Mouse (Mus musculus) hindbrain, embryonic 16.5 days (tissue): ENCODE measurements at regions not wholly inside any gene's neighbourhood (a gene's known extent, or its start where the extent isn't known, plus 50 kb on each side); places are given as distances from the start of the nearest gene placed in this dataset.

ENCODE experiments used
- ATAC-seq: fragments of 200-750 bp; cut with Nextera tagmentation; 2 replicates; pipeline ENCODE4 v1.8.0; 2017; ENCODE audit warnings: moderate TSS enrichment, moderate library complexity
- H3K27ac ChIP-seq: fragments of 300-500 bp; sonication (generic); 2 replicates; pipeline ENCODE4 v1.5.1; 2014; ENCODE audit warnings: low read depth, mild to moderate bottlenecking, control low read depth, low read length, moderate library complexity
- H3K27me3 ChIP-seq: fragments of 300-500 bp; sonication (generic); replicated peaks from 2 replicates; pipeline ENCODE4 v1.6.1; 2014; ENCODE audit warnings: low read length; ENCODE audit not compliant: control insufficient read depth, insufficient read depth
- H3K36me3 ChIP-seq: fragments of 300-500 bp; sonication (generic); 2 replicates; pipeline ENCODE4 v1.6.1; 2014; ENCODE audit warnings: mild to moderate bottlenecking, low read length, moderate library complexity, mixed read lengths; ENCODE audit not compliant: control insufficient read depth, insufficient read depth
- H3K4me1 ChIP-seq: fragments of 300-500 bp; sonication (generic); 2 replicates; pipeline ENCODE4 v1.6.1; 2014; ENCODE audit warnings: low read depth, low read length; ENCODE audit not compliant: control insufficient read depth, insufficient read depth
- H3K4me2 ChIP-seq: fragments of 300-500 bp; sonication (generic); 2 replicates; pipeline ENCODE4 v1.6.1; 2014; ENCODE audit warnings: mild to moderate bottlenecking, low read length, control low read depth, moderate library complexity
- H3K4me3 ChIP-seq: fragments of 300-500 bp; sonication (generic); 2 replicates; pipeline ENCODE4 v1.5.1; 2014; ENCODE audit warnings: mild to moderate bottlenecking, low read length, control low read depth, moderate library complexity
- H3K9ac ChIP-seq: fragments of 300-500 bp; sonication (generic); 2 replicates; pipeline ENCODE4 v1.6.1; 2014; ENCODE audit warnings: low read depth, mild to moderate bottlenecking, control low read depth, low read length, moderate library complexity
- H3K9me3 ChIP-seq: fragments of 300-500 bp; sonication (generic); 2 replicates; pipeline ENCODE4 v1.6.1; 2014; ENCODE audit warnings: mild to moderate bottlenecking, low read length, moderate library complexity; ENCODE audit not compliant: control insufficient read depth
- WGBS: fragments of 180-500 bp; shearing (Covaris S2); extraction: QIAGEN DNeasy Blood & Tissue Kit; methylation state at CpG from one replicate; pipeline ENCODE4 v1.1.7; 2014; 5-methylcytosine and 5-hydroxymethylcytosine counted together

DNA sequence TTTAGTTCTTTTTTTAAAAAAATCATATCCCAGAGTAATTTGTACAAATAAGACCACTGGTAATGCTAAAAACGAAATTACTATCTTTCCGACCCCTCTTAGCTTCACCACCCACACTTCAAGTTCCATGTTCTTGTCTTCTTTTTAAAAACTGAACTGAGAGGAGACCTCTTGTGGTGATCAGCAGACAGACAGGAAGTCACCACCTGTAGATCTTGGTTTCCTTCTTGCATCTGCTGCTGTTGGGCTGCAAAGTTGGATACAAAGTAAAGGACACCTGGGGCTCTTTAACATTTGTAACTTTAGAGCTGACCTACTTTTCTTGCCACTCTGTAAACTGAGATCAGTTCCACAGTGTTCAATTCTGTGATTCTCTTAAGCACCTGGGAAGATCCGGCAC is 216.4 kb downstream of the Cog6 start:
- Histone ChIP-seq H3K4me3 (no peak overlapping the region), H3K9ac (no peak overlapping the region), H3K27me3 (no peaks in the 10 kb centered on the region), H3K4me1 (no peaks in the 10 kb centered on the region), H3K9me3 (no peaks in the 10 kb centered on the region), H3K27ac (no peak overlapping the region), H3K36me3 (no peaks in the 10 kb centered on the region), H3K4me2 (no peak overlapping the region)
- ATAC-seq = no peak
- WGBS = 86% methylated on average over 3 of the region's 3 CpGs

DNA sequence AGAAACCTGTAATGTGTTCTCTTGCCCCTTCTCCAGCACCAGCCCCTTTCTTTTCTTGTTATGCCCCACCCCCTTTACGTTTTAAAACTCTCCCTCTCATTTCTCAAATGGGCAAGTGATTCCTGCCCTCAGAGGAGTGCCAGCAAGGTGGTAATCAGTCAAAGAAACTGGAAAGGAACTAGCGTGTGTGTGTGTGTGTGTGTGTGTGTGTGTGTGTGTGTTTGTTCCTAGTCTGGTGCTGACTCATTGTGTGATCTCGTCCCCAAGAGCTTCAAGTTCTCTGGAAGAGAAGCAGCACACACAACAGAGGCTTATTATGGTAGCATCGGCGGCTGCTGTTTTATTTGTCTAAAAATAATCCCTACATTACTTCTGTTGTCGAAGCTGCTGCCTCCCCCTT is 219.2 kb downstream of the Cog6 start:
- Histone ChIP-seq H3K4me2 (no peak overlapping the region), H3K4me1 (no peaks in the 10 kb centered on the region), H3K9me3 (no peaks in the 10 kb centered on the region), H3K27ac (no peak overlapping the region), H3K36me3 (no peaks in the 10 kb centered on the region), H3K9ac (no peak overlapping the region), H3K27me3 (no peaks in the 10 kb centered on the region), H3K4me3 (no peak overlapping the region)
- ATAC-seq = no peak
- WGBS = 50% methylated on average over 6 of the region's 6 CpGs

DNA sequence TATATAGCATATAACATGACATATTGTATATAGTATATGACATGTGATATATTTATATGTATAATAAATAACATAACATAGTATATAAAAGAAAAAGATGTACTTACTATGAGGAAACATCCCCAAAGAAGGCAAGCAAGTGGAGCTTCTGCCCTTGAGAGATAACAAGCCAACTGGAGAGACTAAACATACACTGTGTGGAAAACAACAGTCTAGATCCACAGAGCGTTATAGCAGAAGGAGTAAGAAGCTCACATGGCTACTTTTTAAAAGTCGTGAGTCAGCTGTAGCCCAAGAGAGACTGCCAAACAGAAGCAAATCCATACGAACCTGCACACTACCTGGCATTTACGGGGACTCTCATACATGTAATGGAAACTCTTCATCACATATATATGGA is 219.9 kb downstream of the Cog6 start:
- Histone ChIP-seq H3K27ac (no peak overlapping the region), H3K4me3 (no peak overlapping the region), H3K9ac (no peak overlapping the region), H3K36me3 (no peaks in the 10 kb centered on the region), H3K4me2 (no peak overlapping the region), H3K4me1 (no peaks in the 10 kb centered on the region), H3K27me3 (no peaks in the 10 kb centered on the region), H3K9me3 (no peaks in the 10 kb centered on the region)
- WGBS = 90% methylated on average over 4 of the region's 4 CpGs
- no peak for ATAC-seq

DNA sequence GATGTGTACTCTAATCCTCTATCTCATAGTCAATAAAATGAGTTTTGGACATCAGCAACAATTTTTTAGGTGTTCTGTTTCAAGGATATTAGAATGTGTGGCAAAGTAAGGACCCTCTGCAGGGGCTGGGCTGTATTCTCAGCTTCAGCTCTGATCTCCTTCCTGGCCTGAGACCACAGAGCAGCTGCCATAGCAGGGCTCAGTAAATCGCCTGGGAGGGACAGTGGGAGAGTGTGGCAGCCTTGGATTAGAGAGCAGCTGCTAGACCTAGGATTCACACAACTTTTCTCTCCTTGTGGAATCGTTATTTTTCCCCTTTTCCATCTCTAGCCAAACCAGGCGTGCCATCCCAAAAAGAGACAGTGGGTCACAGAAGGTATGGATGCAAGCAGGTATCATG is 222.8 kb downstream of the Cog6 start:
- no peaks in the 10 kb centered on the region for H3K4me1 ChIP-seq

GRCm38 (mm10) chr3:52792801-52793200 is 224.2 kb downstream of the Cog6 start:
- no peaks in the 10 kb centered on the region for H3K36me3 ChIP-seq
- H3K4me1 ChIP-seq = no peaks in the 10 kb centered on the region
- no peak overlapping the region for H3K9ac ChIP-seq
- WGBS = 89% methylated on average over 3 of the region's 3 CpGs
- H3K27me3 ChIP-seq = no peaks in the 10 kb centered on the region; the same call in 1 of the 2 replicates
- no peak for ATAC-seq
- H3K4me3 ChIP-seq = no peak overlapping the region
- no peak overlapping the region for H3K27ac ChIP-seq
- H3K9me3 ChIP-seq = no peaks in the 10 kb centered on the region
- no peak overlapping the region for H3K4me2 ChIP-seq

More for the DNA sequence above, 222.8 kb downstream of the Cog6 start:
- H3K36me3 ChIP-seq = no peaks in the 10 kb centered on the region
- H3K9me3 ChIP-seq = no peaks in the 10 kb centered on the region
- H3K27me3 ChIP-seq = no peaks in the 10 kb centered on the region; the same call in 1 of the 2 replicates
- H3K9ac ChIP-seq = no peak overlapping the region
- no peak for ATAC-seq
- WGBS = 90% methylated on average over 3 of the region's 3 CpGs
- H3K4me3 ChIP-seq = no peak overlapping the region
- H3K4me2 ChIP-seq = no peak overlapping the region
- no peak overlapping the region for H3K27ac ChIP-seq

- Histone ChIP-seq H3K9me3 (no peaks in the 10 kb centered on the region), H3K27me3 (no peaks in the 10 kb centered on the region; the same call in 1 of the 2 replicates), H3K4me1 (no peaks in the 10 kb centered on the region), H3K4me3 (no peak overlapping the region), H3K27ac (no peak overlapping the region), H3K9ac (no peak overlapping the region), H3K36me3 (no peaks in the 10 kb centered on the region), H3K4me2 (no peak overlapping the region)
- no peak for ATAC-seq
- WGBS = 42% methylated on average over 5 of the region's 5 CpGs
Measured at GRCm38 (mm10) chr3:52792121-52792520, 224.9 kb downstream of the Cog6 start.

- no peak overlapping the region for H3K4me3 ChIP-seq
- no peak overlapping the region for H3K27ac ChIP-seq
- no peaks in the 10 kb centered on the region for H3K4me1 ChIP-seq
- H3K36me3 ChIP-seq = no peaks in the 10 kb centered on the region
- ATAC-seq = no peak
- H3K27me3 ChIP-seq = no peaks in the 10 kb centered on the region; the same call in none of the 2 replicates
- no peaks in the 10 kb centered on the region for H3K9me3 ChIP-seq
- no peak overlapping the region for H3K9ac ChIP-seq
- no peak overlapping the region for H3K4me2 ChIP-seq
- WGBS = 100% methylated on average over 2 of the region's 2 CpGs
Measured at GRCm38 (mm10) chr3:52790942-52791341, 226.1 kb downstream of the Cog6 start.

DNA sequence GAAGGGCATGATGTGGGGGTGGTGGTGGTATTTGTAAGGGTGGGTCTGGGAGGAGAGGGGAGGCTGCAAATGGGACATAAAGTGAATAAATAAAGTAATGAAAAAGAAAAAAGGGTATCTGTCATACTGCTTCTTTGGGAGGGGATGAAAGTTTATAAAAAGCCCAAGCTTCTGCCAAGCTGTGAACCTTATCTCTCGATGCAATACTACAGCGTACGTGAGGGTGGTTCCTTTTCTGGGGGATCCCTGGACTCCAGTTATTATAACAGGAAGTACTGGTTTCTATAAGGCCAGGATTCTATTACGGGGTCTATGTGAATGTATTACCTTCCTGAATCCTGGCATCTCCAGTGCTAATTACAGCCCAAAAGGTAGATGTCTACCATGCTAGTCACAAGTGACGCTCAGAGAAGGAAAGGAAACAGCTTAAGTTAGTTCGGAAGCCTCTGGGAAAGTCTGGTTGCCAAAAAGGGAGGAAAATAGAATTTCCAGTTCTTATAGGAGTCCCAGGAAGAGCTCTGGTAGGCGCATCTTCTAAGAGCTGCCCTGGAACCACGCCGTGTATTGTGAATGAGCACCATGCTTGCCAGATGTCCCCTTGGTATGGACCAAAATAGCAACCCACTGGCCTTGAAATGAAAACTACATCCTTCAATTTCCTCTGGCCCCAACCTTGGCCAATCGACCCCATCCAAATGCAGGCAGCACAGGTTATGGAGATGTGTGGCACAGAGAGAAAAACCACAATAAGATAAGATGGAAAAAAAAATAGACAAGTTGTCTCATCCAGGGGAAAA is 228.9 kb downstream of the Cog6 start:
- no peaks in the 10 kb centered on the region for H3K36me3 ChIP-seq
- no peaks in the 10 kb centered on the region for H3K9me3 ChIP-seq
- H3K4me2 ChIP-seq = no peak overlapping the region
- no peak for ATAC-seq
- no peak overlapping the region for H3K9ac ChIP-seq
- WGBS = 96% methylated on average over 10 of the region's 10 CpGs
- no peak overlapping the region for H3K27ac ChIP-seq
- peaks cover 4% of the 10 kb centered on the region; the same call in 1 of the 2 replicates for H3K4me1 ChIP-seq
- no peak overlapping the region for H3K4me3 ChIP-seq
- H3K27me3 ChIP-seq = no peaks in the 10 kb centered on the region; the same call in none of the 2 replicates

DNA sequence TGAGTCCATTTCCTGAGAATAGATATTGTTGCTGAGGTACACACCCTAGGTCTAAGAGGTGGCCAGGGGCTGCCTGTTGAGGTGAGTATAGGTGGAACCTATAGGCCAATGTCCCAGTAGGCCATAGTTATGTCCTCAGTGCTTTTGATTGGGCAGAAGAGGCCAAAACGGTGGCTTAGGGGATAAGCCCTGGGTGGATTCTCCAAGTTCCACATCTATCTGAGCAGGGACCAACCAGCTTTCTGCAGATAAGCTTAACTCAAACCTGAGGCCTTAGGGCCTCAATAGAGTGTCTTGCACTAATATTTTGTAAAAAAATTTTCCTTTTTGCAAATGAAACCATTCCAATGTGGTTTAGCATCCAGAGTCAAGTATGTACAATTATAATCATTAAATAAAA is 231.4 kb downstream of the Cog6 start:
- 85% methylated on average over 1 of the region's 1 CpGs for WGBS
- Histone ChIP-seq H3K27me3 (no peaks in the 10 kb centered on the region; the same call in 1 of the 2 replicates), H3K4me2 (no peak overlapping the region), H3K4me1 (peaks cover 4% of the 10 kb centered on the region; the same call in 1 of the 2 replicates), H3K9ac (no peak overlapping the region), H3K9me3 (no peaks in the 10 kb centered on the region), H3K36me3 (no peaks in the 10 kb centered on the region), H3K4me3 (no peak overlapping the region), H3K27ac (no peak overlapping the region)
- no peak for ATAC-seq
